Mouse (Mus musculus): Measurements from ENCODE around the gene Lrrc28. TPM values are rescaled to one million over a fixed set of nuclear protein-coding genes. Genes with fewer than 3 reads are reported as not detected.
A peak's percentile ranks its signal among the peaks of the same experiment; 100 is the strongest.

The Lrrc28 gene
- total and polyA plus RNA-seq, 3 experiments, result 9.7 to 16.0 TPM; not detected in 1

DNA sequence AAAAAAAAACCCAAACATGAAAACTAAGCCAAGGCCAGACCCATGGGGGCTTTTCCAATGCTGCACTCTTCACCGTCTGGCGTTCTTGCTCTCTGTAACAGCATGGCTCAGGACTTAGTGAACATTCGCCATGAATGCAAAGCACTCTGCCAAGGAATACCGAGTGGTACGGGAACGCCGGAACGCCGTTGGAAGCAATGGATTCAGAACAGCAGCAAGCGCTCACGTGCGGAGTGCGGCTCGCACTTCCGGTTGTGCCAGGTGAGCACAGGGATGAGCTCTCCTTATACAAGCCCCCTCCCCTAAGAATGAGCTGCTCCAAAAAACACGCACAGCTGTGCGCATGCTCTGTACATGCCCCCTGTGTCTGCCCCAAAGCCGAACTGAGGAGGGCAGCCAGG, 116.2 kb downstream of the Lrrc28 start (continued):
- TF ChIP-seq TCF12 (IDR thresholded peaks at IDR 0.05; ENCODE audit: low read depth, low read length) (no peak), CHD1 (IDR thresholded peaks at IDR 0.05; ENCODE audit: low read depth, low read length) (no peak)

GRCm38 (mm10) chr7:67528063-67528811, 116.8 kb downstream of the Lrrc28 start:
- H3K4me3 ChIP-seq (ENCODE audit: control insufficient read depth in 1 of 2, insufficient read depth in 1 of 2, low read depth in 2 of 2, low read length in 2 of 2), result no peak overlapping the region
- H3K27me3 ChIP-seq (ENCODE audit: control insufficient read depth in 1 of 2, insufficient read depth in 2 of 2, low read length in 2 of 2), result no peaks in the 10 kb centered on the region
- H3K9ac ChIP-seq (ENCODE audit: control insufficient read depth, low read depth, low read length, poor library complexity, severe bottlenecking), result no peak overlapping the region
- TF ChIP-seq MEF2A (IDR thresholded peaks at IDR 0.05; ENCODE audit: extremely low read depth, insufficient replicate concordance, low read depth, low read length, poor library complexity, severe bottlenecking), result no peak
- TF ChIP-seq MAFK (IDR thresholded peaks at IDR 0.05; ENCODE audit: borderline replicate concordance, low read depth, low read length), result no peak
- TF ChIP-seq ELF1 (IDR thresholded peaks at IDR 0.05; ENCODE audit: low read depth, low read length), result no peak
- no peak for TF ChIP-seq JUND (IDR thresholded peaks at IDR 0.05; ENCODE audit: low read depth, low read length)
- no peak for TF ChIP-seq NELFE (IDR thresholded peaks at IDR 0.05; ENCODE audit: low read depth, low read length)
- TF ChIP-seq RCOR1 (IDR thresholded peaks at IDR 0.05; ENCODE audit: low read depth, low read length), result no peak
- no peak for TF ChIP-seq ZC3H11A (IDR thresholded peaks at IDR 0.05; ENCODE audit: low read depth, low read length)
- TF ChIP-seq MAX (IDR thresholded peaks at IDR 0.05; ENCODE audit: low read length), result no peak
- no peak for TF ChIP-seq MYC (IDR thresholded peaks at IDR 0.05; ENCODE audit: low read depth, low read length)
- no peak for TF ChIP-seq ZMIZ1 (IDR thresholded peaks at IDR 0.05; ENCODE audit: low read depth, low read length)
- no peak for TF ChIP-seq CHD1 (IDR thresholded peaks at IDR 0.05; ENCODE audit: low read depth, low read length)
- no peak for TF ChIP-seq TAL1 (IDR thresholded peaks at IDR 0.05; ENCODE audit: low read length)
- TF ChIP-seq MXI1 (IDR thresholded peaks at IDR 0.05; ENCODE audit: low read depth, low read length), result no peak
- TF ChIP-seq CTCF (IDR thresholded peaks at IDR 0.05 in 2 of 3, conservative IDR thresholded peaks at IDR 0.05 in 1 of 3; ENCODE audit: control insufficient read depth in 1 of 3, insufficient read depth in 1 of 3, low read depth in 2 of 3, low read length in 3 of 3, poor library complexity in 1 of 3, severe bottlenecking in 1 of 3), result no peak
- TF ChIP-seq MYB (IDR thresholded peaks at IDR 0.05; ENCODE audit: low read depth, low read length), result no peak
- TF ChIP-seq MAZ (IDR thresholded peaks at IDR 0.05; ENCODE audit: low read depth, low read length), result no peak
- TF ChIP-seq ZNF384 (IDR thresholded peaks at IDR 0.05; ENCODE audit: low read depth, low read length), result no peak
- no peak for TF ChIP-seq UBTF (IDR thresholded peaks at IDR 0.05; ENCODE audit: borderline replicate concordance, insufficient read depth, low read depth, low read length)
- no peak for TF ChIP-seq TBP (IDR thresholded peaks at IDR 0.05; ENCODE audit: low read depth, low read length)
- TF ChIP-seq POLR2A (IDR thresholded peaks at IDR 0.05; ENCODE audit: control insufficient read depth in 1 of 2, insufficient read depth in 1 of 2, low read depth in 1 of 2, low read length in 2 of 2, poor library complexity in 1 of 2), result no peak
- no peak overlapping the region for H3K27ac ChIP-seq (ENCODE audit: control insufficient read depth, low read depth, low read length)
- peak; percentile 66 for DNase-seq (ENCODE audit: low read depth, low spot score)
- H3K79me2 ChIP-seq (ENCODE audit: control insufficient read depth, insufficient read depth, low read length, poor library complexity), result no peaks in the 10 kb centered on the region
- peaks cover 4 to 11% of the 10 kb centered on the region in 2 experiments; a peak in 3 of 4 replicates for H3K4me1 ChIP-seq (ENCODE audit: control insufficient read depth in 1 of 2, insufficient read depth in 2 of 2, low read length in 2 of 2)
- no peaks in the 10 kb centered on the region for H3K9me3 ChIP-seq (replicated peaks; ENCODE audit: insufficient read depth, low read length)
- H3K36me3 ChIP-seq (ENCODE audit: control insufficient read depth in 1 of 2, insufficient read depth in 2 of 2, low read length in 2 of 2), result peaks cover 0 to 3% of the 10 kb centered on the region in 2 experiments; a peak in 1 of 4 replicates
